Mouse (Mus musculus) embryonic fibroblast, embryonic 13.5 days (primary cell): ENCODE data around the gene Ncam1. TPM values are rescaled to one million over a fixed set of nuclear protein-coding genes. Genes with fewer than 3 reads are reported as not detected.
A peak's percentile ranks its signal among the peaks of the same experiment; 100 is the strongest.

Experiments used
- H3K27ac ChIP-seq: 2 replicates; pipeline ENCODE4 v1.5.1; 2012; ENCODE audit warnings: low read length, control low read depth, inconsistent platforms; ENCODE audit not compliant: insufficient read depth
- H3K4me1 ChIP-seq: 2 replicates; pipeline ENCODE4 v1.6.1; 2011; ENCODE audit warnings: low read length; ENCODE audit not compliant: control insufficient read depth, insufficient read depth
- H3K4me3 ChIP-seq: 2 replicates; pipeline ENCODE4 v1.5.1; 2011; ENCODE audit warnings: mild to moderate bottlenecking, control low read depth, low read length; ENCODE audit not compliant: insufficient read depth
- CTCF ChIP-seq: IDR thresholded peaks from 2 replicates; pipeline ENCODE4 v1.5.1; 2011; ENCODE audit warnings: mild to moderate bottlenecking, control low read depth, low read length, moderate library complexity, borderline replicate concordance; ENCODE audit not compliant: insufficient read depth
- POLR2A ChIP-seq: IDR thresholded peaks from 2 replicates; pipeline ENCODE4 v1.6.1; 2011; ENCODE audit warnings: low read depth, mild to moderate bottlenecking, control low read depth, low read length, moderate library complexity
- polyA plus RNA-seq: library from polyadenylated mRNA; stranded (reverse); fragments of >200 nt; gene quantifications from 2 replicates; pipeline ENCODE4 v1.2.4, GENCODE M21; 2011; ENCODE audit warnings: low read depth; ENCODE audit not compliant: missing spikeins, insufficient read length

Gene Ncam1
- polyA plus RNA-seq, 1 experiment = 182 TPM

DNA sequence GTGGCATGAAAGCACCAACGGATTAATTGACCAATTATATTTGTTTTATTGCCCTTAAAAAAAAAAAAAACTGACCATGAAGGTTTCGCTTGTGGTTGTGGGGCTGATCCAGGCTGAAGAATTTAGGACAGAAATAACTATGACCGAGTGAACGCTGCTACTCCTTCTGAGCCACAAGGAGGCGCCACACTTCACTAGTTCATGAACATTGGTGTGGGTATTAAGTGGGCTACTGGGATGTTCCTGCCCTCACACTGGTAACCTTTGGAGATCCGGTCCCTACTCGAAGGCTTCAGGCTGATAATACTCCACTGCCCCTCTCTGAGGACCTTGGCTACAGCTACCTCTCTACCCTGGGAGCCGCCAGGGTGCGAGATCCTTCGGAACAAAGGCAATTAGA lies 269.8 kb downstream of the Ncam1 start:
- TF ChIP-seq POLR2A (no peak), CTCF (peak; percentile 14; the same call in 1 of the 2 replicates)
- Histone ChIP-seq H3K27ac (no peak overlapping the region), H3K4me3 (no peak overlapping the region), H3K4me1 (peaks cover 3% of the 10 kb centered on the region)

DNA sequence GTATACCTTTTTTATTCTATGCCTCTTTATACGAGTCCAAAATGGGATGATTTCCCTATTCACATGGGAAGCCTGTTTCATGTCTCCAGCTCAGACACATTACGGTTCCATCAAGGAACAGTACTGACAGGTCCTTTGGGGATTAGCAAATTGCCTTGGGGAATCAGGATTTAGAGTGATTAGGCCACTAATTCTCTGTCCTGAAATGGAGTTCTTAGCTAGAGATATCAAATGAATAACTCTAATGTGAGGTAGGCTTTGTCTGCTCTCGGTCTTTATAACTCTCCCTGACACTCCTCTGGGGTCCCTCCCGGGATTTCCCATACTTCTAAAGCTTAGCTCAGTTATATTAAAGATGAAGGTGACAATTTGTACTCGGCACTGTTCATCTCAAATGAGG lies 270.7 kb downstream of the Ncam1 start:
- no peak overlapping the region for H3K27ac ChIP-seq
- peaks cover 1% of the 10 kb centered on the region; the same call in 1 of the 2 replicates for H3K4me1 ChIP-seq
- H3K4me3 ChIP-seq = no peak overlapping the region
- no peak for TF ChIP-seq POLR2A
- TF ChIP-seq CTCF = no peak

- Histone ChIP-seq H3K4me1 (no peaks in the 10 kb centered on the region), H3K4me3 (no peak overlapping the region), H3K27ac (no peak overlapping the region)
- no peak for TF ChIP-seq CTCF
- no peak for TF ChIP-seq POLR2A
Measured at GRCm38 (mm10) chr9:49527340-49527739, 271.4 kb downstream of the Ncam1 start.

DNA sequence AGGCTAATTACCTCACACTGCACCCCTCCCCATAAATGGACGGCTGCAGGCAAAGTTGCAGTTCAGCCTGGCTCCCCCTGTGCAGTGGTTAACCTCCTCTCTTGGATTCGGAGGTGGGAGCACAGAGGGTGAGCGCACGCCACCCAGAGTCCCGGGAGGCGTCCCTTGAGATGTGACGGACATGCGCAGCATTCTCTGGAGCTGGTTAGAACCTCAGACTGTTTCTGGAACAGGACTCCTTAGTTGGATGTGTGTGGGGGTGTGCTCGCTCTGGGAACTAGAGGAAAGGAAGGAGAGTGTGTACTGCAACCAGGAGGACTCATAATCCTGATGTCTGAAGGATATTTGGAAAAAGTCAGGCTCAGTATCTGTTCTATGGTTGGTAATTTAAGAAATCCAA lies 274.0 kb downstream of the Ncam1 start:
- TF ChIP-seq POLR2A = no peak
- TF ChIP-seq CTCF = no peak
- H3K27ac ChIP-seq = no peak overlapping the region
- no peak overlapping the region for H3K4me3 ChIP-seq
- H3K4me1 ChIP-seq = no peaks in the 10 kb centered on the region

DNA sequence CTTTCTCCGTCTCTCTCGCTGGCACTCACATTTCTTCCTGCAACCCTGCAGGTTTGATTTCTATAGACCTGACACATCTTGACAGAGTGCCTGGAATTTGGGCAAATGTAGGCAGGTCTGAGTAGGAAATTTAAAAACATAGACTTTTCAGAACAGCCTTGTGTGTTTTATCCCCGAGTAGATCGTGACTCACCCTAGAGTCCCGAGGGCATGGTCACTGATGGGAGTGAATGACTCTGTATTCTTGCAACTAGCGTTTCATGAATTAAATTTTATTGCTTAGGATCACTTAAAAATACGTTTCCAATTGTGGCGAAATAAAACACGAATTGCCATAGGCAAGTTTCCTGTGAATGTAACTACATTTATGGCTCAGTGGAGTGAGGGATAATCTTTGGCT lies 274.8 kb downstream of the Ncam1 start:
- Histone ChIP-seq H3K4me1 (no peaks in the 10 kb centered on the region), H3K4me3 (no peak overlapping the region), H3K27ac (0 out of 2 replicates have a peak overlapping the region, but pooled peaks have one; percentile 11)
- TF ChIP-seq CTCF = no peak
- TF ChIP-seq POLR2A = no peak

DNA sequence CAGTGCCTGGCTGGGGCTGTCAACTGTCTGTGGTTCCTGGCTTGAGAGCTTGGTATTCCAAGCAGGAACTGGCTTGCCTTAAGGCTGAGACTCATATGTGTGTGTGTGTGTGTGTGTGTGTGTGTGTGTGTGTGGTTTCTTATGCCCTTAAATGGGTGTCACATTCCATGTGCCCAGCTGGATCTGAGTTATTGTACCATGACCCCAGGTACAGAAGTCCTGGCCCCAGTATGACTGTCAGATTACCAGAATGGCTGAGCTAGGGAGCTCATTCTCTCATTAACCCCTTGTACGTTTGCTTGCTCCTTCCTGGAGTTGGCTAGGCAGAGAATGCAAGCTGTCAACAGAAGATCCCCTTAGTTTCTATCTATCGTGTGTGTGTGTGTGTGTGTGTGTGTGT lies 284.4 kb downstream of the Ncam1 start:
- Histone ChIP-seq H3K4me3 (no peak overlapping the region), H3K27ac (no peak overlapping the region), H3K4me1 (no peaks in the 10 kb centered on the region)
- TF ChIP-seq POLR2A (no peak), CTCF (no peak)

- no peak overlapping the region for H3K27ac ChIP-seq
- no peak for TF ChIP-seq POLR2A
- no peak for TF ChIP-seq CTCF
- no peak overlapping the region for H3K4me3 ChIP-seq
- H3K4me1 ChIP-seq = no peaks in the 10 kb centered on the region
Measured at GRCm38 (mm10) chr9:49510666-49511065, 288.1 kb downstream of the Ncam1 start.

- TF ChIP-seq CTCF (no peak), POLR2A (no peak)
- Histone ChIP-seq H3K4me1 (no peaks in the 10 kb centered on the region), H3K4me3 (no peak overlapping the region), H3K27ac (no peak overlapping the region)
Measured at GRCm38 (mm10) chr9:49509628-49510027, 289.1 kb downstream of the Ncam1 start.

- H3K4me1 ChIP-seq = no peaks in the 10 kb centered on the region
- TF ChIP-seq CTCF = no peak
- no peak for TF ChIP-seq POLR2A
- H3K4me3 ChIP-seq = no peak overlapping the region
- no peak overlapping the region for H3K27ac ChIP-seq
Measured at GRCm38 (mm10) chr9:49509094-49509493, 289.6 kb downstream of the Ncam1 start.

DNA sequence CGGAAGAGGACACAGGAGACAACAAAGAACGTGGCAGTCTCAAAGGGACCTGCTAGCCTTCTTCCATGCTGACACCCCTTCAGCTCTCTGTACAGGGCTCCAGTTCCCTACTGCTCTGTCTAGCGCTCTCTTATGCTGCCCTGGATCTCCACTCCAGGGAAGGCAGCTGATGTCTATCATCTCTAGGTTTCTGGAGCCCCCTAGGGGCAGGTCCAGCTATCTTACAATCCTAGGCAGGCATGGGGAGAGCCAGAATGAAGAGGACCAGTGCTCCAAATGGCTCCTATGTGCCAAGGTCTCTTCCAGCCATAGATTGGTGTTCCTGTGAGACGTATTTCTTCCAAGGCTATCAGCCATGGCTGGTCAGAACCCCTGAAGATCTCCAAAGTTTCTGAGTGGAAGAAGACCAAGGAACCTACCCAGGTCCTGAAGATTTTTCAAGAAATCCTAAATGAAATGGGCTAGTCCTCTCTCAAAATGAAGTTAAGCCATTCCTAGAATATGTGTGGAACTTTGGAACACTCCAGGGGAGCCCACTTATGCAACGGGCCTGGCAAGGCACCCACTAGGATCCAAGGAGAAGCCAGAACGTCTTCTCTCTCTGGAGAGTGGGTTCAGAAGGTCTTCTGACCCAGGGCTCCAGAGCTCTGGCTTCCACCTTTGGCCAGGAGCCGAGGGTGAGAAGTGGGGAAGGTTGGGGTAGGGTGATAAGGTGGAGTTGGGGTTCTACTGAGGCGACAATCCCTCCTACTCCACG lies 290.7 kb downstream of the Ncam1 start:
- no peak overlapping the region for H3K27ac ChIP-seq
- no peak for TF ChIP-seq CTCF
- TF ChIP-seq POLR2A = no peak
- H3K4me3 ChIP-seq = no peak overlapping the region
- H3K4me1 ChIP-seq = no peaks in the 10 kb centered on the region
